Mouse (Mus musculus): ENCODE measurements around the gene Tagap1. TPM values are rescaled to one million over a fixed set of nuclear protein-coding genes. Genes with fewer than 3 reads are reported as not detected.
"Not testable (repeated sequence)": the region's sequence is repeated elsewhere in the genome, so short reads cannot be mapped to it uniquely, and the experiment has no call there.

The Tagap1 gene
- 73.7 and 77.0 TPM in 2 replicates for polyA plus RNA-seq (2014; fragmentation: Nextera tagmentation; extraction: Ambion mirVana)

DNA sequence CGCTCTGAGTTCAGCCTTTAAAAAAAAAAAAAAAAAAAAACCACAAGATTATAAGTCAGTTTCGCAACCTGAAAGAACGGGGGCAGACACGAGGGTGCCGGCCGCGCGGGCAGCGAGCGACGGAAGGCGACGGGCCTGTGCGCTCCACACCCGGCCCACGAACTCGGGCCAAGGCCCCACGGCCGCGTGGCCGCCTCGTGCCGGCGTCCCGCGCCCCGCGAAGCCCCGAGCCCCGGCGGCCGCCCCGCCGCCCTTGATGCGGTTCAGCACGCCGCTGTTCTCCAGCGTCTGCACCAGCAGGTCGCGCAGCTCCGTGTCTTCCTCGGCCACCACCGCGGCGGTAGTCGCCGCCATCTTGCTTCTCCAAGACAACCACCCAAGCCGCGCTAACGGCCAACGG, at the start of gene Tagap1:
Gene Tagap1, minus strand, starts transcription at position 381 of the 400 bp plus-strand sequence.
- H3K9ac ChIP-seq (replicated peaks; ENCODE audit: low read depth, low read length); H3K9me3 ChIP-seq (ENCODE audit: control insufficient read depth, low read depth, low read length); H3K36me3 ChIP-seq (ENCODE audit: control insufficient read depth, insufficient read depth, low read length); H3K4me1 ChIP-seq (ENCODE audit: control insufficient read depth, insufficient read depth, low read length); ATAC-seq (ENCODE audit: insufficient number of reproducible peaks, insufficient read depth, low FRiP score, low read depth); H3K27me3 ChIP-seq (ENCODE audit: control insufficient read depth, insufficient read depth, low read length); H3K27ac ChIP-seq (ENCODE audit: low read length): not testable (repeated sequence)
- Histone ChIP-seq H3K4me2 (replicated peaks; ENCODE audit: low read depth, low read length) (peak within 1 kb of the TSS; percentile 35), H3K4me3 (ENCODE audit: low read depth, low read length) (peak within 1 kb of the TSS; percentile 37)
- WGBS, result 1% methylated on average over 32 of the region's 51 CpGs

DNA sequence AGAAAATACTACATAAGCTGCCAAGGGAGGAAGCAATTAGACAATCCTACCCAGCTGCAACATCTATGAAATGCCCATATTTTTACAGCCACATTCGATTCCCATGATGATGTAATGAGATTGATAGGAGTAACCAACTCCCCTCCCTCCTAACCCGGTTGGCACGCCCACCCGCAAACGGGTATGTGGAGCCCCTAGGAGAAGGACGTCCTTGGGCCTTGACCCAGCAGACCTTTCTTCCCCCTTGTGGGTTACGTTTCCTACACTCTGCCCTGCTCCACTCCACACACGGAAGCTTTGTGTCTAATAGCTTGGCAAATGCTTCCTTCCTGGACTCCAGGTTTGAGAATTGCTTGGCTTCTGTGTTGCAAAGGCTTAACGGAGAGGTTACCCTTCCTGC, 48.9 kb upstream of the Tagap1 start:
- WGBS, result 76% methylated on average over 4 of the region's 9 CpGs
- not testable (repeated sequence) for ATAC-seq (ENCODE audit: insufficient number of reproducible peaks, insufficient read depth, low FRiP score, low read depth); H3K27me3 ChIP-seq (ENCODE audit: control insufficient read depth, insufficient read depth, low read length); H3K4me3 ChIP-seq (ENCODE audit: low read depth, low read length); H3K4me1 ChIP-seq (ENCODE audit: control insufficient read depth, insufficient read depth, low read length); H3K9me3 ChIP-seq (ENCODE audit: control insufficient read depth, low read depth, low read length); H3K4me2 ChIP-seq (replicated peaks; ENCODE audit: low read depth, low read length); H3K9ac ChIP-seq (replicated peaks; ENCODE audit: low read depth, low read length); H3K36me3 ChIP-seq (ENCODE audit: control insufficient read depth, insufficient read depth, low read length); H3K27ac ChIP-seq (ENCODE audit: low read length)

- H3K9ac ChIP-seq (replicated peaks; ENCODE audit: low read depth, low read length); H3K27ac ChIP-seq (ENCODE audit: low read length); H3K36me3 ChIP-seq (ENCODE audit: control insufficient read depth, insufficient read depth, low read length); H3K4me2 ChIP-seq (replicated peaks; ENCODE audit: low read depth, low read length); H3K4me3 ChIP-seq (ENCODE audit: low read depth, low read length); ATAC-seq (ENCODE audit: insufficient number of reproducible peaks, insufficient read depth, low FRiP score, low read depth); H3K27me3 ChIP-seq (ENCODE audit: control insufficient read depth, insufficient read depth, low read length); H3K9me3 ChIP-seq (ENCODE audit: control insufficient read depth, low read depth, low read length); H3K4me1 ChIP-seq (ENCODE audit: control insufficient read depth, insufficient read depth, low read length): not testable (repeated sequence)
- WGBS, result no CpG with 5 or more reads among the region's 7 CpGs
Measured at GRCm38 (mm10) chr17:7009440-7009839, 48.5 kb upstream of the Tagap1 start.

DNA sequence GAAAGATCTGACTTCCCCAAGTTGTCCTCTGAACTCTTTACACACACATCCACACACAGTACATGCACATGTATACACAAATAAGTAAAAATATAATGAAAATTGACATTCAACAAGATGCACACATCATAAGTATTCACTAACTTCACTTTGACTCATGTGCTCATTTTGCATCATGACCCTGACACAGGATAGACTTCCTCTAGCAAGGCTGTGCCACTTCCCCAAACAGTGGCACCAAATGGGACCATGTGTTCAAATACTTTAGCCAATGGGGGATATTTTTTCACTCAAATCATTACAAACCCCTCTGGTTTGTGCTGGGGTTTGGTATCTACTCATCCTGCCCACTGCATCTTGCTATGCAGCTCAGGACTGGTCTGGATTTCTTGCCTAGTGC, 47.9 kb upstream of the Tagap1 start:
- not testable (repeated sequence) for H3K36me3 ChIP-seq (ENCODE audit: control insufficient read depth, insufficient read depth, low read length); H3K9me3 ChIP-seq (ENCODE audit: control insufficient read depth, low read depth, low read length); H3K9ac ChIP-seq (replicated peaks; ENCODE audit: low read depth, low read length); H3K4me1 ChIP-seq (ENCODE audit: control insufficient read depth, insufficient read depth, low read length); H3K27ac ChIP-seq (ENCODE audit: low read length); H3K4me2 ChIP-seq (replicated peaks; ENCODE audit: low read depth, low read length); ATAC-seq (ENCODE audit: insufficient number of reproducible peaks, insufficient read depth, low FRiP score, low read depth); H3K4me3 ChIP-seq (ENCODE audit: low read depth, low read length); H3K27me3 ChIP-seq (ENCODE audit: control insufficient read depth, insufficient read depth, low read length)

DNA sequence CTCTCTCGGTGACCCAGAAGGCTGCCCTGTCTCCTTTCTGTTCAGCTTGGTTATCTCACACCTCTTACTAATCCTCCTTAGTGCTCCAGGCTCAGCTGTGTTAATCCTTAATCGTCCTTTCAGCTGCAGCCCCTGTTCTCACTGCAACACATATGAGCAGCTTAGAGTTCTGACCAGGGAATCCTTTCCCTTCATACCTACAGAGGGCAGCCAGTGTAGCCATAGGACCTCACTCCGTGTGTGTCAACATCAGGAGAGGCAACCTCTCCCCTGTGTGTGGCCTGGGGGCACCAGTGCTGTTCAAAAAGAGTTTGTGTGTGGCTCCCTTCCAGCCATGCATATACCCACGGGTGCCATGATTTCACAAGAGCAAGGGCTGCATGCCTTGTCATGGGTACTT, 44.7 kb upstream of the Tagap1 start:
- not testable (repeated sequence) for H3K36me3 ChIP-seq (ENCODE audit: control insufficient read depth, insufficient read depth, low read length); H3K27me3 ChIP-seq (ENCODE audit: control insufficient read depth, insufficient read depth, low read length); H3K9ac ChIP-seq (replicated peaks; ENCODE audit: low read depth, low read length); H3K27ac ChIP-seq (ENCODE audit: low read length); H3K4me2 ChIP-seq (replicated peaks; ENCODE audit: low read depth, low read length); ATAC-seq (ENCODE audit: insufficient number of reproducible peaks, insufficient read depth, low FRiP score, low read depth); H3K4me3 ChIP-seq (ENCODE audit: low read depth, low read length); H3K9me3 ChIP-seq (ENCODE audit: control insufficient read depth, low read depth, low read length); H3K4me1 ChIP-seq (ENCODE audit: control insufficient read depth, insufficient read depth, low read length)
- WGBS, result 47% methylated on average over 3 of the region's 4 CpGs

DNA sequence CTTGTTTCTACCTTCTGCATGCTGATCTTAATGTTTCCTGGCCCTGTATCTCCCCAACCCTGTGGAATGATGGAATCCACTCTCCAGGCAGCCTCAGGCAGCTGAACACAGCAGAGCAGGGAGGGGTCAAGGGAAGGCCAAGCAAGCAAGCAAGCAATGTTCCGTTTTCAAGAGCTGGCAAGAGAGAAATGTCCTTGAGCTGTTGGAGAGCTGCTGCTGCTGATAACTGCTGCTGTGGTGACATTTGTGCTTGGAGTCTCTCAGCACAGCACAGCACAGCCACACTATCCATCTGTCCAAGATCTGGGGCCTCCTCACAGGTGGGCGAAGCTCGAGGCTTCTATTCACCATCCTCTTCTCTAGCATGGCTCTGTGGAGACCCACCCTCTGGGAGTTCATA, 42.4 kb upstream of the Tagap1 start:
- H3K4me1 ChIP-seq (ENCODE audit: control insufficient read depth, insufficient read depth, low read length), result not testable (repeated sequence)

DNA sequence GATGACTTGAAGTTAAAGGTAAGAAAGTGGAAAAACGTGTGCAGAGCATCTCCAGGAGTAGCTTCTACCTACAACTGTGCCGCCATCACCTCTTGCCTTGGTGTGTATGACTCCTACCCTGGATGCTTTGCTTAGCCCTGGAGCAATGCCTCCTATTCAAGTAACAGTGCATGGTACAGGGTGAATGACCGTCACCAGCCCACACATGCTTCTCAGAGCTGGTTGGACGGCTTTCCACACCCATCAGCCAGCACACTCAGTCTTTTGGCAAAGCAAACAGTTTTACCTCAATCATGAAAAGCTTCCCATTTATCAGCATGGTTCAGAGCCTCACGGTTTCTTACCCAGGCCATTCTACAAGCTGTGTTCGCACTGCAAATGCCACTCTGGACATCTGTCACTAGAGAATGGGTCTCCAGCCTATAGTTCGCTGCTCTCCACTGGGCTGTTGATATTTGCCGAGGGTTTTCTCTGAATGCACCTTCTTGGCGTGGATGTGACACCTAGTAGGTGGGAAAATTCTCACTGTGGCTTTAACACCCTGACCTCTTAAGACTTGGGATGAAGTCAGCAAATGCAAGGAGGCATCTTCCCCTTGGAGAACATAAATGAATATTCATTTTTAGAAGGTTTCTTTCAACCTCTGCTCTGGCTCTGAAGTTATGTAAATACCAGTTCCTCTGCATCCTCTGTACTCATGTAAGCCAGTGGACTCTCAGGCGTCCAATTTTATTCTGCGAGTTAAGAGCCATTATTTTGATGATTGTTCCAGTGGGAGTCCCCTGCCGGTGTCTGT, 41.0 kb upstream of the Tagap1 start:
- H3K9me3 ChIP-seq (ENCODE audit: control insufficient read depth, low read depth, low read length); H3K4me3 ChIP-seq (ENCODE audit: low read depth, low read length); H3K4me2 ChIP-seq (replicated peaks; ENCODE audit: low read depth, low read length); H3K27ac ChIP-seq (ENCODE audit: low read length); H3K36me3 ChIP-seq (ENCODE audit: control insufficient read depth, insufficient read depth, low read length); H3K9ac ChIP-seq (replicated peaks; ENCODE audit: low read depth, low read length); H3K27me3 ChIP-seq (ENCODE audit: control insufficient read depth, insufficient read depth, low read length); H3K4me1 ChIP-seq (ENCODE audit: control insufficient read depth, insufficient read depth, low read length): not testable (repeated sequence)
- peak; percentile 56; the same call in 1 of the 2 replicates for ATAC-seq (ENCODE audit: insufficient number of reproducible peaks, insufficient read depth, low FRiP score, low read depth)
- 66% methylated on average over 8 of the region's 12 CpGs for WGBS

More for the DNA sequence above, 42.4 kb upstream of the Tagap1 start:
- not testable (repeated sequence) for H3K4me3 ChIP-seq (ENCODE audit: low read depth, low read length); H3K36me3 ChIP-seq (ENCODE audit: control insufficient read depth, insufficient read depth, low read length); H3K27me3 ChIP-seq (ENCODE audit: control insufficient read depth, insufficient read depth, low read length); H3K27ac ChIP-seq (ENCODE audit: low read length); H3K4me2 ChIP-seq (replicated peaks; ENCODE audit: low read depth, low read length); H3K9me3 ChIP-seq (ENCODE audit: control insufficient read depth, low read depth, low read length); ATAC-seq (ENCODE audit: insufficient number of reproducible peaks, insufficient read depth, low FRiP score, low read depth); H3K9ac ChIP-seq (replicated peaks; ENCODE audit: low read depth, low read length)
- no CpG with 5 or more reads among the region's 3 CpGs for WGBS

- H3K27ac ChIP-seq (ENCODE audit: low read length); ATAC-seq (ENCODE audit: insufficient number of reproducible peaks, insufficient read depth, low FRiP score, low read depth): not testable (repeated sequence)
- 83% methylated on average over 1 of the region's 7 CpGs for WGBS
Measured at GRCm38 (mm10) chr17:6997778-6998490, 37.0 kb upstream of the Tagap1 start.

More at GRCm38 (mm10) chr17:6997778-6998490, 37.0 kb upstream of the Tagap1 start:
- not testable (repeated sequence) for H3K4me3 ChIP-seq (ENCODE audit: low read depth, low read length); H3K4me2 ChIP-seq (replicated peaks; ENCODE audit: low read depth, low read length); H3K4me1 ChIP-seq (ENCODE audit: control insufficient read depth, insufficient read depth, low read length); H3K36me3 ChIP-seq (ENCODE audit: control insufficient read depth, insufficient read depth, low read length); H3K9me3 ChIP-seq (ENCODE audit: control insufficient read depth, low read depth, low read length); H3K27me3 ChIP-seq (ENCODE audit: control insufficient read depth, insufficient read depth, low read length); H3K9ac ChIP-seq (replicated peaks; ENCODE audit: low read depth, low read length)

All from stomach, embryonic 14.5 days (tissue).